Mouse (Mus musculus): ENCODE results near the gene Rgs8. TPM values are rescaled to one million over a fixed set of nuclear protein-coding genes. Genes with fewer than 3 reads are reported as not detected.

The Rgs8 gene
- total and polyA plus RNA-seq, 3 experiments, result not detected

DNA sequence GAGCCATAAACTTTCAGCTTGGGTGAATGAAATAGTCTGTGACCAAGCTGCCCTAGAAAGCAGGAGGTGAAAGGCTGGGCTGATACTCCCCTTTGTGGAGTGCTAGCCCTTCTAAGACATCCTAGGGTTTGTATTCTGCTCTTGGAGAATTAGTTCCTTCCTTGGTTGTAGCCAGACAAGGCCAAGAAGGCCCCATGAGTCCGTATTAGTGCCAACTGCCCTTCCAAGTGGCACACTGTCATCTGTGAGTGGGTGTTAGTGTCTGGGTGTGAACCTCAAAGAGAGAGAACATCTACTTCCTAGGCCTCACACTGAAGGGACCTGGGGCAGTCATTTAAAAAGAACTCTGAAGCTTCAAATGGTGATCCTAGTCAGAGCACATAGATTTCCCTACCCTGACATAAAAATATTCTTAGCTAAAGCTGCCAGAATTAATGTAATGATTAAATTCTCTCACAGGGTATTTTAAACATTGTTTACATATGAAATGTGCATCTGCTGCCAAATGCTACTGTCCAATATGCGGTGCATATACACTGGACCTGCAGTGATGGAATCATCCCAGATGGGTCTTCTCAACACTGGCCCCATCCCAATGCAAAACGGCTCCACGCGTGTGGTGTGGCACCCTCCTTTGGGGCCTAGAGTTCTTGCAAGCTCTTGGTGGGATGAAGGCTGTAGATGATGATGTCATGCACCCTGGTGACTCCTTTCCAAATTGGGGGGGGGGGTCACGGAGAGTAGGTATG lies 41.7 kb downstream of the Rgs8 start:
- H3K36me3 ChIP-seq (replicated peaks in 1 of 2; ENCODE audit: control insufficient read depth in 1 of 2, insufficient read depth in 1 of 2, low read length in 1 of 2), result no peaks in the 10 kb centered on the region

DNA sequence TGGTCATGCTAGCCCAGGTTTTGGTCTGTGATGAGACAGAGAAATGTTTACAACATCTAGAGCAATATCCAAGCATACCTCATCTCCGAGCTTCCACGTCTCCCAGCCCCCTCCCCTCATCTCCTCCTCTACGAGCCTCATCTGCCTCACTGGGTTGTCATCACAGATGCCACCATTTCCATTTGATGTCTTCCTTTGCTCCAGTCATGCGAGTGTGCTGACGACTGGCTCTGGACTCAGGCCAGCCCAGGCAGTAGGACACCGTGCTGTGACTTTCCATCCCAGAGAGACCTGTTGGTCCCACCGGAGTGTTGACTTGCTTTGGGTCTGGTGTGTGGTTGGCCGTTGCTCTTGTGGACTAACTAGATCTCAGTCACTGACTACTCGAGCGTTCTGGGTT lies 42.6 kb downstream of the Rgs8 start:
- peaks cover 18% of the 10 kb centered on the region for H3K27me3 ChIP-seq (replicated peaks)
- H3K9me3 ChIP-seq (replicated peaks; ENCODE audit: low read length), result no peaks in the 10 kb centered on the region
- no peak overlapping the region for H3K27ac ChIP-seq (ENCODE audit: insufficient read depth, low read depth)
- no peak overlapping the region for H3K4me3 ChIP-seq (replicated peaks in 1 of 3; ENCODE audit: low read depth in 2 of 3, low read length in 2 of 3, poor library complexity in 1 of 3)
- H3K4me1 ChIP-seq (ENCODE audit: control insufficient read depth in 1 of 2, insufficient read depth in 2 of 2), result peaks cover 6 to 50% of the 10 kb centered on the region in 2 experiments
- no peaks in the 10 kb centered on the region for H3K36me3 ChIP-seq (replicated peaks in 1 of 2; ENCODE audit: control insufficient read depth in 1 of 2, insufficient read depth in 1 of 2, low read length in 1 of 2)
- H3K9ac ChIP-seq (ENCODE audit: insufficient read depth, low read depth), result no peak overlapping the region
- H3K4me2 ChIP-seq (ENCODE audit: insufficient read depth, low read depth, poor library complexity, severe bottlenecking), result no peak overlapping the region
- TF ChIP-seq BHLHE40 (IDR thresholded peaks at IDR 0.05; ENCODE audit: low read depth, low read length), result no peak
- TF ChIP-seq TCF12 (IDR thresholded peaks at IDR 0.05; ENCODE audit: low read depth, low read length), result no peak
- no peak for TF ChIP-seq POLR2A (IDR thresholded peaks at IDR 0.05; ENCODE audit: low read depth, low read length)
- TF ChIP-seq E2F4 (IDR thresholded peaks at IDR 0.05; ENCODE audit: insufficient replicate concordance, low read depth, low read length), result no peak
- TF ChIP-seq NELFE (IDR thresholded peaks at IDR 0.05; ENCODE audit: low read depth, low read length), result no peak
- no peak for TF ChIP-seq CTCF (conservative IDR thresholded peaks at IDR 0.05 in 1 of 2, IDR thresholded peaks at IDR 0.05 in 1 of 2; ENCODE audit: low read depth in 2 of 2, low read length in 2 of 2)
- no peak for TF ChIP-seq IRF4 (IDR thresholded peaks at IDR 0.05; ENCODE audit: low read depth, low read length)
- TF ChIP-seq HCFC1 (IDR thresholded peaks at IDR 0.05; ENCODE audit: low read depth, low read length), result no peak
- no peak for TF ChIP-seq PAX5 (IDR thresholded peaks at IDR 0.05; ENCODE audit: low read length)
- no peak for TF ChIP-seq RCOR1 (conservative IDR thresholded peaks at IDR 0.05; ENCODE audit: low read depth, low read length)
- in situ Hi-C loops (cut with MboI; ENCODE audit: low pct_ligation_motif_present, low pct_unique_long_range_greater_than_20kb, low sequenced_read_pairs) (no loop called here), dilution Hi-C loops (cut with MboI; ENCODE audit: extremely low pct_ligation_motif_present, extremely low pct_unique_long_range_greater_than_20kb, low sequenced_read_pairs) (no loop called here)
- H3K79me2 ChIP-seq (replicated peaks; ENCODE audit: control insufficient read depth, extremely low read depth, insufficient read depth, poor library complexity, severe bottlenecking), result no peaks in the 10 kb centered on the region
- DNase-seq (ENCODE audit: extremely low read depth), result no peak

More for the DNA sequence above, 41.7 kb downstream of the Rgs8 start:
- in situ Hi-C loops (cut with MboI; ENCODE audit: low pct_ligation_motif_present, low pct_unique_long_range_greater_than_20kb, low sequenced_read_pairs), result no loop called here
- peaks cover 6 to 41% of the 10 kb centered on the region in 2 experiments for H3K4me1 ChIP-seq (ENCODE audit: control insufficient read depth in 1 of 2, insufficient read depth in 2 of 2)
- no peak overlapping the region for H3K9ac ChIP-seq (ENCODE audit: insufficient read depth, low read depth)
- no peaks in the 10 kb centered on the region for H3K79me2 ChIP-seq (replicated peaks; ENCODE audit: control insufficient read depth, extremely low read depth, insufficient read depth, poor library complexity, severe bottlenecking)
- dilution Hi-C loops (cut with MboI; ENCODE audit: extremely low pct_ligation_motif_present, extremely low pct_unique_long_range_greater_than_20kb, low sequenced_read_pairs), result no loop called here
- no peak overlapping the region for H3K4me2 ChIP-seq (ENCODE audit: insufficient read depth, low read depth, poor library complexity, severe bottlenecking)
- no peak overlapping the region for H3K27ac ChIP-seq (ENCODE audit: insufficient read depth, low read depth)
- DNase-seq (ENCODE audit: extremely low read depth), result no peak
- no peak for TF ChIP-seq JUND (conservative IDR thresholded peaks at IDR 0.05; ENCODE audit: low read depth, low read length)
- TF ChIP-seq EP300 (IDR thresholded peaks at IDR 0.05; ENCODE audit: low read length), result no peak
- TF ChIP-seq POLR2A (IDR thresholded peaks at IDR 0.05; ENCODE audit: low read depth, low read length), result no peak
- TF ChIP-seq MYC (IDR thresholded peaks at IDR 0.05; ENCODE audit: low read depth, low read length), result no peak
- peaks cover 18% of the 10 kb centered on the region for H3K27me3 ChIP-seq (replicated peaks)
- no peaks in the 10 kb centered on the region for H3K9me3 ChIP-seq (replicated peaks; ENCODE audit: low read length)
- H3K4me3 ChIP-seq (replicated peaks in 1 of 3; ENCODE audit: low read depth in 2 of 3, low read length in 2 of 3, poor library complexity in 1 of 3), result no peak overlapping the region

DNA sequence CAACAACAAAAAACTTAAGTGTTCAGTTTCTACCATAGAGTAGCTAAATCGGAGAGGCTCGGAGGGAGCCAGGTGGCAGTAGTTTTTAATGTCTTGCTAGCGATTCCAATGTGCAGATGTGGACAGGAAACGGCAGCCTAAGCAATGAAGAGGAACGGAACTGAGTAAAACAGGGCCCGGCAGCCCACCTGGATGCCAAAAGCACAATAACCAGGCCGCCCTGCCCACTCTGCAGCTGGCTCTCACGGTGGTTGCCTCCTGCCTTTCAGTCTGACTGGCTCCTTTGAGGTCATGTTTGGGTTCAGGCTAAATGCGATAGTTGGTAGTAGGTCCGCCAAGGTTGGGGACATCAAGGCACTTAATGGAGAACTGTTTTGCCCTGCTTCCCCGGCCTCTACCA lies 43.3 kb downstream of the Rgs8 start:
- in situ Hi-C loops (cut with MboI; ENCODE audit: low pct_ligation_motif_present, low pct_unique_long_range_greater_than_20kb, low sequenced_read_pairs), result no loop called here
- H3K9ac ChIP-seq (ENCODE audit: insufficient read depth, low read depth), result no peak overlapping the region
- no peaks in the 10 kb centered on the region for H3K36me3 ChIP-seq (replicated peaks in 1 of 2; ENCODE audit: control insufficient read depth in 1 of 2, insufficient read depth in 1 of 2, low read length in 1 of 2)
- no peaks in the 10 kb centered on the region for H3K79me2 ChIP-seq (replicated peaks; ENCODE audit: control insufficient read depth, extremely low read depth, insufficient read depth, poor library complexity, severe bottlenecking)
- H3K4me1 ChIP-seq (ENCODE audit: control insufficient read depth in 1 of 2, insufficient read depth in 2 of 2), result peaks cover 9 to 51% of the 10 kb centered on the region in 2 experiments
- H3K9me3 ChIP-seq (replicated peaks; ENCODE audit: low read length), result no peaks in the 10 kb centered on the region
- dilution Hi-C loops (cut with MboI; ENCODE audit: extremely low pct_ligation_motif_present, extremely low pct_unique_long_range_greater_than_20kb, low sequenced_read_pairs), result no loop called here
- H3K27ac ChIP-seq (ENCODE audit: insufficient read depth, low read depth), result no peak overlapping the region
- H3K4me3 ChIP-seq (replicated peaks in 1 of 3; ENCODE audit: low read depth in 2 of 3, low read length in 2 of 3, poor library complexity in 1 of 3), result no peak overlapping the region
- H3K27me3 ChIP-seq (replicated peaks), result peaks cover 18% of the 10 kb centered on the region
- H3K4me2 ChIP-seq (ENCODE audit: insufficient read depth, low read depth, poor library complexity, severe bottlenecking), result no peak overlapping the region; the same call in 1 of the 2 replicates
- DNase-seq (ENCODE audit: extremely low read depth), result peak; percentile 86
- 0 out of 2 replicates have a peak, but pooled peaks have one; percentile 50 for TF ChIP-seq RCOR1 (conservative IDR thresholded peaks at IDR 0.05; ENCODE audit: low read depth, low read length)
- TF ChIP-seq SMC3 (IDR thresholded peaks at IDR 0.05; ENCODE audit: low read depth, low read length), result peak; percentile 15; the same call in 1 of the 2 replicates
- peak; percentile 61 for TF ChIP-seq CHD2 (IDR thresholded peaks at IDR 0.05; ENCODE audit: low read length)
- no peak for TF ChIP-seq MAZ (IDR thresholded peaks at IDR 0.05; ENCODE audit: low read depth, low read length)
- TF ChIP-seq USF2 (conservative IDR thresholded peaks at IDR 0.05; ENCODE audit: low read depth, low read length), result no peak
- TF ChIP-seq E2F4 (IDR thresholded peaks at IDR 0.05; ENCODE audit: insufficient replicate concordance, low read depth, low read length), result no peak
- peak; percentile 85 for TF ChIP-seq ETS1 (conservative IDR thresholded peaks at IDR 0.05; ENCODE audit: low read depth, low read length)
- TF ChIP-seq MAFK (IDR thresholded peaks at IDR 0.05; ENCODE audit: insufficient replicate concordance, low read length), result peak; percentile 51; the same call in 1 of the 2 replicates
- TF ChIP-seq HCFC1 (IDR thresholded peaks at IDR 0.05; ENCODE audit: low read depth, low read length), result no peak
- no peak for TF ChIP-seq ZNF384 (IDR thresholded peaks at IDR 0.05; ENCODE audit: low read depth, low read length)
- peak; percentile 99 for TF ChIP-seq TCF12 (IDR thresholded peaks at IDR 0.05; ENCODE audit: low read depth, low read length)
- no peak for TF ChIP-seq MXI1 (IDR thresholded peaks at IDR 0.05; ENCODE audit: low read depth, low read length)
- TF ChIP-seq UBTF (IDR thresholded peaks at IDR 0.05; ENCODE audit: low read depth, low read length), result no peak
- TF ChIP-seq CTCF (conservative IDR thresholded peaks at IDR 0.05 in 1 of 2, IDR thresholded peaks at IDR 0.05 in 1 of 2; ENCODE audit: low read depth in 2 of 2, low read length in 2 of 2), result no peak
- 0 out of 2 replicates have a peak, but pooled peaks have one; percentile 20 for TF ChIP-seq ELF1 (IDR thresholded peaks at IDR 0.05; ENCODE audit: low read depth, low read length)
- TF ChIP-seq EP300 (IDR thresholded peaks at IDR 0.05; ENCODE audit: low read length), result peak; percentile 88
- TF ChIP-seq ZMIZ1 (IDR thresholded peaks at IDR 0.05; ENCODE audit: low read depth, low read length), result no peak
- TF ChIP-seq BHLHE40 (IDR thresholded peaks at IDR 0.05; ENCODE audit: low read depth, low read length), result peak; percentile 66
